Mouse (Mus musculus) neural tube, embryonic 15.5 days (tissue): ENCODE data around the gene Oprl1. TPM values are rescaled to one million over a fixed set of nuclear protein-coding genes. Genes with fewer than 3 reads are reported as not detected.

Experiments
- ATAC-seq: fragments of 200-750 bp; cut with Nextera tagmentation; 2 replicates; pipeline ENCODE4 v1.8.0; 2017; ENCODE audit warnings: mild to moderate bottlenecking, moderate TSS enrichment, moderate library complexity; ENCODE audit not compliant: low FRiP score
- H3K27ac ChIP-seq: fragments of 300-500 bp; sonication (generic); replicated peaks from 2 replicates; pipeline ENCODE4 v1.5.1; 2015; ENCODE audit warnings: mild to moderate bottlenecking, inconsistent platforms
- H3K27me3 ChIP-seq: fragments of 300-500 bp; sonication (generic); replicated peaks from 2 replicates; pipeline ENCODE4 v1.6.1; 2015; ENCODE audit warnings: inconsistent platforms
- H3K36me3 ChIP-seq: fragments of 300-500 bp; sonication (generic); 2 replicates; pipeline ENCODE4 v1.6.1; 2015; ENCODE audit warnings: inconsistent platforms
- H3K4me1 ChIP-seq: fragments of 300-500 bp; sonication (generic); 2 replicates; pipeline ENCODE4 v1.6.1; 2015; ENCODE audit warnings: inconsistent platforms
- H3K4me2 ChIP-seq: fragments of 300-500 bp; sonication (generic); 2 replicates; pipeline ENCODE4 v1.6.1; 2015; ENCODE audit warnings: inconsistent platforms, mild to moderate bottlenecking, moderate library complexity
- H3K4me3 ChIP-seq: fragments of 300-500 bp; sonication (generic); replicated peaks from 2 replicates; pipeline ENCODE4 v1.5.1; 2015; ENCODE audit warnings: mild to moderate bottlenecking, inconsistent platforms
- H3K9ac ChIP-seq: fragments of 300-500 bp; sonication (generic); replicated peaks from 2 replicates; pipeline ENCODE4 v1.6.1; 2015; ENCODE audit warnings: mild to moderate bottlenecking, inconsistent platforms
- H3K9me3 ChIP-seq: fragments of 300-500 bp; sonication (generic); replicated peaks from 2 replicates; pipeline ENCODE4 v1.6.1; 2016; ENCODE audit warnings: inconsistent platforms
- WGBS: fragments of 180-500 bp; shearing (Covaris S2); methylation state at CpG from one replicate; pipeline ENCODE4 v1.1.7; 2015; ENCODE audit warnings: mixed read lengths; 5-methylcytosine and 5-hydroxymethylcytosine counted together
- polyA plus RNA-seq: library from polyadenylated mRNA; unstranded; fragments of >200 nt; fragmentation: Nextera tagmentation; extraction: Ambion mirVana; gene quantifications from 2 replicates; pipeline ENCODE4 v1.2.1, GENCODE M21; 2015

Gene Oprl1
- polyA plus RNA-seq = 72.5 and 87.0 TPM in 2 replicates

GRCm38 (mm10) chr2:181714903-181715326 is at the start of gene Oprl1:
Gene Oprl1 (plus strand): TSS chr2:181715016.
- Histone ChIP-seq H3K4me2 (peak within 1 kb of the TSS; percentile 74), H3K9ac (peak within 1 kb of the TSS; percentile 65), H3K27ac (peak within 1 kb of the TSS; percentile 88), H3K4me1 (peaks cover 42% of the 10 kb centered on the region), H3K27me3 (no peaks in the 10 kb centered on the region), H3K36me3 (peaks cover 14% of the 10 kb centered on the region), H3K4me3 (peak within 1 kb of the TSS; percentile 57), H3K9me3 (no peaks in the 10 kb centered on the region)
- under 1% methylated on average over 7 of the region's 7 CpGs for WGBS
- peak; percentile 76 for ATAC-seq

GRCm38 (mm10) chr2:181670285-181670912 is 44.4 kb upstream of the Oprl1 start:
- H3K27ac ChIP-seq = no peak overlapping the region
- peak overlapping the region; percentile 4; the same call in 1 of the 2 replicates for H3K9ac ChIP-seq
- WGBS = 2% methylated on average over 56 of the region's 56 CpGs
- peak overlapping the region; percentile 38 for H3K4me3 ChIP-seq
- H3K9me3 ChIP-seq = no peaks in the 10 kb centered on the region
- peaks cover 22% of the 10 kb centered on the region for H3K4me1 ChIP-seq
- H3K36me3 ChIP-seq = no peaks in the 10 kb centered on the region
- peaks cover 67% of the 10 kb centered on the region for H3K27me3 ChIP-seq
- ATAC-seq = no peak
- H3K4me2 ChIP-seq = peak overlapping the region; percentile 64

GRCm38 (mm10) chr2:181670913-181671311 is 43.9 kb upstream of the Oprl1 start:
- H3K27me3 ChIP-seq = peaks cover 67% of the 10 kb centered on the region
- H3K9ac ChIP-seq = peak overlapping the region; percentile 32; the same call in 1 of the 2 replicates
- no peak for ATAC-seq
- no peak overlapping the region for H3K27ac ChIP-seq
- peak overlapping the region; percentile 38 for H3K4me3 ChIP-seq
- no peaks in the 10 kb centered on the region for H3K36me3 ChIP-seq
- peak overlapping the region; percentile 64 for H3K4me2 ChIP-seq
- WGBS = under 1% methylated on average over 41 of the region's 41 CpGs
- peaks cover 27% of the 10 kb centered on the region for H3K4me1 ChIP-seq
- H3K9me3 ChIP-seq = no peaks in the 10 kb centered on the region

DNA sequence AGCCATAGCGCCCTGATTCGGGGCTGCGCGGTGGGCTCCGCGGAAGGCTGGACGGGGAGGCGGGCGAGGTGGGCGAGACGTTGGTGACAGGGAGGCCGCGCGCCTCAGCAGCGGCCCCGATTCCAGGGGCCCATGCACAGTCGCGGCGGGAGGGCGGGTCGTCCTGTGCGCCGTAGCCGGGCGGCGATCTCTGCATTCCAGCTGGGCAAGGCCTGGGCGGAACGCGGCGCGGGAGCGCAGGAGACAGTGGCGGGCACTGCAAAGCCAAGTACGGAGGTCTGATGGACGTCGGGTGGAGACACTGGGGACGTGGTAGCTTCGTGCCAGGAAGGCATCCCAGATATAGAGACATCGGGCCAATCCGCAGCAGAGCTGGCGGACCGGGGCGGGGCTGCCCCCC is 43.5 kb upstream of the Oprl1 start, which contains the start of gene Sox18:
Sox18 (minus strand) TSS at position 315 of the 400 bp plus-strand sequence.
- peak within 1 kb of the TSS; percentile 64 for H3K4me2 ChIP-seq
- WGBS = under 1% methylated on average over 43 of the region's 43 CpGs
- no peaks in the 10 kb centered on the region for H3K9me3 ChIP-seq
- no peak within 1 kb of the TSS for H3K27ac ChIP-seq
- ATAC-seq = no peak
- peaks cover 31% of the 10 kb centered on the region for H3K4me1 ChIP-seq
- H3K9ac ChIP-seq = peak within 1 kb of the TSS; percentile 32; the same call in 1 of the 2 replicates
- H3K27me3 ChIP-seq = peaks cover 67% of the 10 kb centered on the region
- peak within 1 kb of the TSS; percentile 38 for H3K4me3 ChIP-seq
- H3K36me3 ChIP-seq = no peaks in the 10 kb centered on the region

GRCm38 (mm10) chr2:181671984-181672383 is 42.8 kb upstream of the Oprl1 start:
- H3K27ac ChIP-seq = no peak overlapping the region
- no peaks in the 10 kb centered on the region for H3K36me3 ChIP-seq
- 30% methylated on average over 7 of the region's 7 CpGs for WGBS
- no peaks in the 10 kb centered on the region for H3K9me3 ChIP-seq
- H3K4me1 ChIP-seq = peaks cover 32% of the 10 kb centered on the region
- no peak for ATAC-seq
- peak overlapping the region; percentile 64 for H3K4me2 ChIP-seq
- peaks cover 67% of the 10 kb centered on the region for H3K27me3 ChIP-seq
- H3K9ac ChIP-seq = no peak overlapping the region
- H3K4me3 ChIP-seq = peak overlapping the region; percentile 38; the same call in 1 of the 2 replicates

- H3K9ac ChIP-seq = no peak overlapping the region
- H3K27ac ChIP-seq = no peak overlapping the region; the same call in 1 of the 2 replicates
- peaks cover 58% of the 10 kb centered on the region for H3K27me3 ChIP-seq
- no peaks in the 10 kb centered on the region for H3K9me3 ChIP-seq
- H3K36me3 ChIP-seq = no peaks in the 10 kb centered on the region
- peaks cover 32% of the 10 kb centered on the region for H3K4me1 ChIP-seq
- no peak for ATAC-seq
- H3K4me3 ChIP-seq = no peak overlapping the region
- H3K4me2 ChIP-seq = no peak overlapping the region
- WGBS = 64% methylated on average over 1 of the region's 1 CpGs
Measured at GRCm38 (mm10) chr2:181673501-181673900, 41.3 kb upstream of the Oprl1 start.

- 82% methylated on average over 4 of the region's 4 CpGs for WGBS
- no peak for ATAC-seq
- H3K4me1 ChIP-seq = peaks cover 38% of the 10 kb centered on the region
- no peaks in the 10 kb centered on the region for H3K9me3 ChIP-seq
- peaks cover 45% of the 10 kb centered on the region for H3K27me3 ChIP-seq
- H3K9ac ChIP-seq = no peak overlapping the region
- 0 out of 2 replicates have a peak overlapping the region, but pooled peaks have one; percentile 41 for H3K27ac ChIP-seq
- H3K36me3 ChIP-seq = no peaks in the 10 kb centered on the region
- H3K4me3 ChIP-seq = no peak overlapping the region
- H3K4me2 ChIP-seq = no peak overlapping the region
Measured at GRCm38 (mm10) chr2:181674934-181675333, 39.9 kb upstream of the Oprl1 start.

DNA sequence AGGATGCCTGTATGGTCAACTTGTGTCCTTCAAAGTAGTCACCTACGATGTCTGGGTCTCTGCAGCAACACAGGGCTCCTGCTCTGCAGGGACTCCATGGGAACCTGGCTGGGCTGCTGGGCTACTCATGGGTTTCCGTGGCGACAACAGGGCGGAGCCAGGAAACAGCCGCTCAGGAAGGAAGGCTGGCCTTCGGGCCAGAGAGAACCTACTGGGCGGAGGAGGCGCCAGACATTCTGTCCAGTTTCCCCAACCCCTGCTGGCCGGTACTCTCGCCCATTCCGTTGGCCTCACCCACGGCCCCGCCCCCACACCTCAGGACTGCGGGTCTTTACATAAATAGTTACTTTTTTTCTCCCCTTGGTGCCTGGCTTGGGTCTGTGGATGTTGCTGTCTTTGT is 39.4 kb upstream of the Oprl1 start:
- Histone ChIP-seq H3K27ac (0 out of 2 replicates have a peak overlapping the region, but pooled peaks have one; percentile 41), H3K9ac (no peak overlapping the region), H3K4me3 (no peak overlapping the region), H3K4me2 (peak overlapping the region; percentile 44), H3K27me3 (peaks cover 40% of the 10 kb centered on the region), H3K36me3 (no peaks in the 10 kb centered on the region), H3K9me3 (no peaks in the 10 kb centered on the region), H3K4me1 (peaks cover 34% of the 10 kb centered on the region)
- WGBS = 4% methylated on average over 14 of the region's 14 CpGs
- no peak for ATAC-seq

DNA sequence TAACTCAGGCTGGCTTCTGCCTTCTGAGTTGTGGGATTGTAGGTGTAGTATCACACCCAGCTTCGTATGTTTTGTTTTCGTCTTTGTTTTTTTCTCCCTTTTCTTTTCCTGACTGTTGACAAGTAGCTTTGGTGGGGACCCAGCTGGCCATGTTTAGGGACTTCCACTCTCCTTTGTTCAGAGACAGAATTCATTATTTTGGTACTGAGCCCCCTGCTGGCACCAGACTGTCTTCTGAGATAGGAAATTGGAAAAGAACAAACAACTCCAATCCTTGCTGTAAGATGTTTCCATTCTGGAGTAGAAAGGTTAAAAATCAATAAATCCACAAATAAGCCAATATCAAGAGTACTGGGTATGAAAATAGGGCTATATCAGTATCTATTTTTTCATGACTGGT is 38.4 kb upstream of the Oprl1 start:
- H3K9me3 ChIP-seq = no peaks in the 10 kb centered on the region
- H3K9ac ChIP-seq = no peak overlapping the region
- no peak overlapping the region for H3K4me2 ChIP-seq
- ATAC-seq = no peak
- WGBS = 39% methylated on average over 2 of the region's 2 CpGs
- H3K4me3 ChIP-seq = no peak overlapping the region
- H3K27me3 ChIP-seq = peaks cover 30% of the 10 kb centered on the region
- no peaks in the 10 kb centered on the region for H3K36me3 ChIP-seq
- peak overlapping the region; percentile 64 for H3K27ac ChIP-seq
- peaks cover 34% of the 10 kb centered on the region for H3K4me1 ChIP-seq

DNA sequence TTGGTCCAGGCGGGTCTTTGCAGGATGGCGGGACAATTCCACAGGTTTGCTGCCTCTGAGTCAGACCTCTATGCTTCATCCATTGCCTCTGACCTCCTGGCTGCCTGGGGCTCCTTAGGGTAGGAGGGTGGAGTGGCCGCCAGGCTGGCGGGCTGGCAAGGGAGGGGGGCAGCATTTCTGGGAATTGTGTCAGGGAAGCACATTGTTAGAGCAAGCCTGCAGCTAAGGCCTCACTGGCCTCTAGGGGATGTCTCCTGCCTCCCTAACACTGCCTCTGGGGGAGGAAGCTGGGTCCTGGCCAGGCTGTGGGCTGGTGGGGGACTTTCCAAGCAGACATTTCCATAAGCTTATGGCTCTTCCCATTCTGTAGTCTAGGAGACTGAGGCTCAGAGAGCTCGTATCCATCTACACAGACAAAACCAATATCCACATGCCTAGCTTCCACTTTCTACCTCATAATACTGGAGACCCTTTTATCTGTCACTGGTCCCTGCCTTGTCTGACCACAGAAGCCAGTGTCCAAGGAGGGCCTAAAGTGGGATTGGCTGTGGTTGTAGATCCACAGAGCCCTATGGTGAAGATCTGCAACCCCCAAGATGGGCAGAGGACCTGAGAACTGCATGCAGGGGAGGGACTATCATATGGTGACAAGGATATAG is 37.6 kb upstream of the Oprl1 start:
- WGBS = 54% methylated on average over 5 of the region's 5 CpGs
- Histone ChIP-seq H3K4me2 (no peak overlapping the region), H3K4me1 (peaks cover 38% of the 10 kb centered on the region), H3K9me3 (no peaks in the 10 kb centered on the region), H3K27ac (peak overlapping the region; percentile 64), H3K27me3 (peaks cover 22% of the 10 kb centered on the region), H3K4me3 (no peak overlapping the region), H3K36me3 (no peaks in the 10 kb centered on the region), H3K9ac (no peak overlapping the region)
- ATAC-seq = no peak

- Histone ChIP-seq H3K4me1 (peaks cover 40% of the 10 kb centered on the region), H3K9ac (no peak overlapping the region), H3K27me3 (peaks cover 17% of the 10 kb centered on the region), H3K27ac (no peak overlapping the region), H3K4me2 (no peak overlapping the region), H3K36me3 (no peaks in the 10 kb centered on the region), H3K4me3 (no peak overlapping the region), H3K9me3 (no peaks in the 10 kb centered on the region)
- no peak for ATAC-seq
- 64% methylated on average over 3 of the region's 3 CpGs for WGBS
Measured at GRCm38 (mm10) chr2:181677755-181678098, 37.1 kb upstream of the Oprl1 start.

DNA sequence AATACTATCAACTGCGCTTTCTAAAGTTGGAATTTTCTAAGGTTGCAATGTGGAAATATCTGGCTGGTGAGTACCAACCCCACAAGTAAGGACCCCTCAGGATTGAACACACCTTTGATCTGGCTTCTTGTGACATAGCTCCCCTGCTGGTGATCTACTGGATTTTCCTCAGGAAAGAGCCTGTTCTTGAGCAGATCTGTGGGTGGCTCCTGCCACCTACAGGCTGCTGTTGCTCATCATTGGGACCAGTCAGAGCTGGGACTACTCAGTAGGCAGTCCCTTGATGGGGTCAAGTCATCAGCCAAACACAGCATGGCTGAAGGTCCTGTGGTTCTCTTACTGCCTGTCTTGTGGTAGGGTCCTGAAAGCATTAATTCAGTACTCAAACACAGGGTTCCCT is 36.0 kb upstream of the Oprl1 start:
- H3K4me1 ChIP-seq = peaks cover 40% of the 10 kb centered on the region
- H3K27ac ChIP-seq = no peak overlapping the region
- H3K4me2 ChIP-seq = no peak overlapping the region
- peak; percentile 43 for ATAC-seq
- H3K9me3 ChIP-seq = no peaks in the 10 kb centered on the region
- WGBS = 51% methylated on average over 1 of the region's 1 CpGs
- no peak overlapping the region for H3K9ac ChIP-seq
- H3K27me3 ChIP-seq = 0 out of 2 replicates have a peak, but pooled peaks cover 6% of the 10 kb centered on the region
- H3K4me3 ChIP-seq = no peak overlapping the region
- H3K36me3 ChIP-seq = no peaks in the 10 kb centered on the region
